Mouse (Mus musculus) cerebellum, postnatal 14 days (tissue): ENCODE data around the gene Slc25a22.

Experiments used
- DNase-seq, 2 experiments: peaks; one replicate each; pipeline ENCODE4 v3.0.0; 2021; ENCODE audit warnings: mixed read lengths in 2 of 2

Slc25a22 gene

DNA sequence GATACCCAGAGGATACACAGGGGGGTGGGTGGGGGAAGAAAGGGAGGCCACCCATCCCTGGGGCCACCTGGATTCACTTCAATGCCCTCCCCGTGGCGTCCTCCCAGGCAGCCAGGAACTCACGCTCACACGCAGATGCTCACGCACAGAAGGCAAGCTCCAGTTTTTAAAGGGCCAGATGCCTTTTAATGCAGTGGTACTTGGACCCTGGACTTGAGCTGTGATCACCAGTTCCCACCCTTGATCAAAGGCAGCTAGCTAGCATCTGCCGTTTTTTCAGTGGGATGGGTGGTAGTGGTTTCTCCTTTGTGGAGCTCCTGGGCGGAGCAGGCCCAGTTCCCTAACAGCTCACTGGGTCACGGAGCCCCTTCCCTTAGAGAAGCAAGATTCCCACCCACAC lies 3.2 kb downstream of the Slc25a22 start:
- DNase-seq: peak; percentile 77 to 84

DNA sequence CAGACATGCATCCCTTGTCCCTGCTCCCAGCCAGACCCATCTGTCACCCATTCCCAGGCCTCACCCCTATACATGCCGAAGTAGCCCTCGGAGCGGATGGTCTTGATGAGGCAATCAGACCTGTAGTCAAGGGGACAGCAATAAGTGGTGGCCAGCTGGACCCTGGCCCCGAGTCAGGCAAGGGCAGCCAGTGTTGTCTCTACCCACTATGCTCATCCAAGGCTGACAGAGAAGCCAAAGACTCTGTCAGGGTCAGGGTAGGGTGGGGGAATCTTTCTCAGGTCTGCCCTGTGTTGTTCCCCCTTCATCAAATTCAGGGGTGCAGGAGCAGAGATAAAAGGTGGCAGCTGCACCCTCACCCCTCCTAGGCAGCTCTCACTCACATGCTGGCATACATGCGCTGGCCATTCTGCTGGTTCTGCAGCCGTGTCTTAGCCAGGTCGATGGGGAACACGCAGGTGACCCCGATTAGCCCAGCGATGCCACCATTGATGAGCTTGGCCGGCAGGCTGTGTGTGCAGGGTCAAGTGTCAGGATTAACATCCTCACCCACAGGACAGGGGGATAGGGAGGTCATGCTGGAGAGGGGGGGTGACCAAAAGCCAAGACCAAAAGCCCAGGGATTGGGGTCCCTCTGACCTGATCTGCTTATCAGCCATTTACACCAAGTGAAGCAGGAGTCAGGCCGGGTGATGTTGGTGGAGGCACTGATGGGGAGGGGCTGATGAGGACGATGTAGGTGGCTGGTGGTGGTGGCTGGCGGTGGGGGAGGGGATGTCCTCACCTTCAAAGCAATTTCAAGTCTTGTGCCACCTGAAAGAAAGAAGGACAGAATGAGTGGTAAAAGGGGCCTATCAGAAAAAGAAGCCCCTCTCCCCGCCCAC lies 3.9 kb downstream of the Slc25a22 start:
- peak; percentile 74 to 77 for DNase-seq

DNA sequence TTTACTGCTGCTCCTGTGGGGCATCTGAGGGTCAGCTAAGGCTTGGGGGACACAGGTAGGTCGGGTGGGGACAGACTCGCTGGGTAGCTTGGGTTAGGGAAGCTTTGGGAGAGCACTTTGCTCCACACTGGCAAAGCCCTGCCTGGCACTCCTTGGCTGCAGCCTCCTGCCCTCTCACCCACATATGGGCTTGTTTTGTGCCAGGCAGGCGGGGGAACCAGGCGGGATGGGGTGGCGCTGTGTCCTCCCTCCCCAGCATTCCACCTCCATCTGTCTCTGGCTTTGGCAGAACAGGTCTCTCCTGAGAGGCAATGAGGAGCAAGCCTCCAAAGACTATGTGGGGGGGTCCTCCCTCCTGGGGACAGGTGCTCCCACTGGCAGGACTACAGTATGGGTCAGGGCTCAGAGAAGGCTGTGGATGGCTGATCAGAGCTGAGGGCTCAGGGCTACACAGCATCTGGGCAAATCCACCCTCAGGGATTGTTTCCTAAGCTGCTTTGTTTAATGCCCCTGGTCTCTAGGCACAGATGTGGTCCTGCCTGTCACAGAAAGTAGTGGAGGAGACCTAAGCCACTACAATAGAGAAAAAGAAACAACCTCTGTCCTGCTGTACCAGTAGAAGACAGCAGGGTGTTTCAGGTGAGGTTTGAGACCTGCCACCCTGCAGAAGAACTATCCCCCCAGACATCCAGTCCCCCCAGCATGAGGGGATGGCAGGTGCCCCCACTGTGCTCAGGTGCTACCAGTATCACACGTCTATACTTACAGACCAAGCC lies 4.8 kb downstream of the Slc25a22 start:
- peak; percentile 87 to 92 for DNase-seq

DNA sequence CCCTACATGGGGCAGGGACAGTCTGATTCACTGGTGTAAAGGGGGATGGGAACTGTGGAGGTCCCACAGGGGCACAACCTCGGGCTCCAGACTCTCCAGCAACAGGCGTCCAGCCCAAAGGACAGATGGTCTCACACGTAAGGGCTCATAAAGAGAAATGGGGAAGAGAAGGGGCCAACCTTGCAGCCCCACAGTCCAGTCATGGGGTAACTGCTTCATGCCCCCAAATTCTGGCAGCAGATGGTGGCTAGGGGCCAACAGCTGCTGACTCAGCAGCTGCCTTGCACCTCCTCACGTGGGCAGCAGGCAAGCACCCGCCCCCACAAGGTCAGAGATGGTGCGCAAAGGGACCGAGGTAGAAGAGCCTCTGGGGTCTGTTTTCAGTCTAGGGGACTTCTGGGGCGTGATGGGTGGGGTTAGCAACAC lies 5.5 kb downstream of the Slc25a22 start:
- peak; percentile 66 to 78 for DNase-seq

DNA sequence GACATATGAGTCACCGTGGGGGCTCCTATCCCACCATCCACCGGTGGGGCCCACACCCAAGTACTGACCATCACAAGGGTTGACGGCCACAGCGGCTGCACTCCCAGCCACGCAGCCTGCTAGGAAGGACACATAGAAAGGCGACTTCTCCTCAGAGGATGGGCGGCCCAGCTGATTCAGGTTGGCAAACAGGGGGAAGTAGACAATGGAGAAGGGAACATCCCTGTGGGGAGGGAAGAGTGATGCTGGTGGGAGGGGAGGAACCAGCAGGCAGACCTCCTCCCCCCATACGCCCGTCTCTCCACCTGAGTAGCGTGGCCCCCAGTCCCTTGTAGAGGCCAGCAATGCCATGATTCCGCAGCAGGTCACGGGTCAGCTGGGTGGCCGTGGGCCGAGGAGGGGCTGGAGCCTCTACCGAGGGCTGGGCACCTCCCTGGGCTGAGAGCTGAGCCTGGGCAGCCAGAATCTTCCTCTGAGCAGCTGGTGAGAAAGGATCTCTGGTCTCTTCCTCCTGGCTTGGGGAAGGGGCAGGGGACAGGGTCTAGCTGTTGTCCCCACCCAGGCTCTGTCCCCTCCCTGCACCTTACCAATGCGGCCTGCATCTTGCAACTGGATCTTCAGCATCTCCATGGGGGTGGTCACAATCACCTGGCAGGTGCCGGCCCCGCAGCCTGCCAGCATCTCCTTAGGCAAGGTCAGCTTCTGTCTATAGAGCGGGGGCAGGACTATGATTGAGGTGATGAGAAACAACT lies 6.1 kb downstream of the Slc25a22 start:
- peak in 1 of 2 experiments; percentile 38 for DNase-seq

DNA sequence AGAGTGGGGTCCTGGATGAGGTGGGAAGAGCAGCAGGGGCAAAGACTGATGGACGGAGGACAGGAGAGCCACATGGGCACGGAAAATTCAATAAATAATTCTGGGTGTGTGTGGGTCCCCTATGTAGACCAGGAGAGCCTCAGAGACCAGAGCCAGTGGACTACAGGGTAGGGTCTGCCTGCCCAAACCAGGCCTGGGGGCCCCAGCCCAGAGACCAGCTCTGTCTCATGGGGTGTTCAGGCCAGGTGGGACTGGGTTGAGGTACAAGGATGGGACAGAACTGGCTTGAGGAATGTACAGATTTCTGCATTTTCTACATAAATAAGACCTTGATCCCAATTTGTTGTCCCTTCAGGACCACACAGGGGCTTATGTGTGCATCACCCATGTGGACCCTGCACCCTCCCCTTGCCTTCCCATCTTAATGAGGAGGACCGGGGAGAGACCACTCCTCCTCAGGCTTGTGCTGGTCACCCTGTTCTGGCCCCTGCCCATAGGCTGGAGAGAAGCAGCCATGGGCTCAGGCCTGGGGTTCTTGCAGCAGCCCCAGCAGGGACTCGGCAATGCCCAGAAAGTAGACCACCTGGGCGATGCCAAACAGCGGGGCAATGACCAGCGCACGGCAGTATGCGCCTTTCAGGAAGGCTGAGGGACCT lies 7.0 kb downstream of the Slc25a22 start:
- DNase-seq: no peak

DNA sequence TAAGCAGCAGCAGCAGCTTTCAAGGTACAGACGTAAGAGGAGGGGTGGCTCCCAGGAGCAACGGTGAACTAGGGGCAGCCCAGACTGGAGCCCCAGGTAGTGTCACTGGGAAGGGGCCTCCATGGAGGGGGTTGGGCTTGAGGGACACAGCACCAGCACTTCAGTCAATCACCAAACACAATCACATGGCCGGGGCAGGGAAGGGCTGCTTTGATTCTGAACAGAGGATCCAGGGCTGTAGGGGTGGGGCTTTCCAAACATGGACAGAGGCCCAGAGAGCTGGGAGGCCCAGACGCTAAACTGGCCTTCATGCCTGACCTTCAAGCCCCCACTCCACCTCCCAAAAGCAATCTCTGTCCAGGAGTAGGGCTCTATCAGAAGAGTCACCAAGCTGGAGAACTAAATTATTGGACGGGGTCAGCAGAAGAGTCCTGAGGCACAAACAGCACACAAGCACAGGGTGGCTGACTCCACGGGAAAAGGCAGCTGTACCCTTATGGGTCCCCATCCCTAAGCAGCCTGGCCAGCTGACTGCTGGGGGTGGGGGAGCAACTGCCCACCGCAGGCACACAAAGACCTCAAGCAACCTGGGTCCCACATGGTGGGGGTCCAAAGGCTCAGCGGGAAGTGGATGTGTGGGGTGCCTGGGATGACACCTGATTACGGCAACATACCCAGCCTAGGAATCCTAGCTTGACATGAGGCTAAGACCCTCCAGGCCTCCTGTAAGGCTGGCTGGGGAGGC lies 7.7 kb downstream of the Slc25a22 start:
- DNase-seq: peak in 1 of 2 experiments; percentile 38

DNA sequence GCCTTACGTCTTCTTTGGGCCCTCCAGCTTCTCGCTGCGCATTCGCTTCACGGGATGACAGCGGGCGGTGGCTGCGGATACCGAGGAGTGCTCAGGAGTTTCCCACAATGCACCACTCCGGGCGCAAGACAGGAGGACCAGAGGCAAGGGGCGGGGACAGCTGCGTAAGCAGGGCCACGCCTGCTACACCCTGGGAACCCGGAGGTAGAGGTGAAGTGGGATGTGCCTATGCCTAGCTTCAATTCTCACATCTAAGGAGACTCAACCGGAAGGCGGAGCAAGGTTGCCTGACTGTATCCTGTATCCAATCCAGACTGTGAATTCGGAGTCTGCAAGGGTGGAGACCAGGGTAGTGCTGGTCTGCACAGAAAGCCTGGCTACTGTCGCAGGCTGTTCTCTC lies 8.4 kb downstream of the Slc25a22 start, which contains the start of gene Cend1:
Gene Cend1 (minus strand): TSS at position 182 of the 400 bp plus-strand sequence.
- DNase-seq: peak; percentile 82 to 90

DNA sequence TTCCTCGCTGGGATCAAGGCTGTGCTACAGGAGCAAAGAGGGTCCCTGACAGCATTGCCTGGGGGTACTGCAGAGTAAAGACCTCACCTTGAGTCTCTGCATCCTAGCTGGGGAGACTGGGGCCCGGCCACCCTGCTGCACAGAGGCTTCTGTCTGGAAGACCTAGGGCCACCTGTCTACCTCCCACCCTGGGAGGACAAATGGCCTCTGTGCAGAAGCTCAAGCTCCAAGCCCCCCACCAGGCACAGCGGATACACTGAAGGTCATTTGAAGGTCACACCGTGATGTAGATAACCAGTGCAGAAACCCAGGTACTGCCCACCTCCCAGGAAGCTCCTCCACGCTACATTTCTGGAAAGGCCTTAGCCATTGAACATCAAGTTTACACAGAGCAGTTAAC lies 9.0 kb downstream of the Slc25a22 start:
- DNase-seq: peak in 1 of 2 experiments; percentile 47

DNA sequence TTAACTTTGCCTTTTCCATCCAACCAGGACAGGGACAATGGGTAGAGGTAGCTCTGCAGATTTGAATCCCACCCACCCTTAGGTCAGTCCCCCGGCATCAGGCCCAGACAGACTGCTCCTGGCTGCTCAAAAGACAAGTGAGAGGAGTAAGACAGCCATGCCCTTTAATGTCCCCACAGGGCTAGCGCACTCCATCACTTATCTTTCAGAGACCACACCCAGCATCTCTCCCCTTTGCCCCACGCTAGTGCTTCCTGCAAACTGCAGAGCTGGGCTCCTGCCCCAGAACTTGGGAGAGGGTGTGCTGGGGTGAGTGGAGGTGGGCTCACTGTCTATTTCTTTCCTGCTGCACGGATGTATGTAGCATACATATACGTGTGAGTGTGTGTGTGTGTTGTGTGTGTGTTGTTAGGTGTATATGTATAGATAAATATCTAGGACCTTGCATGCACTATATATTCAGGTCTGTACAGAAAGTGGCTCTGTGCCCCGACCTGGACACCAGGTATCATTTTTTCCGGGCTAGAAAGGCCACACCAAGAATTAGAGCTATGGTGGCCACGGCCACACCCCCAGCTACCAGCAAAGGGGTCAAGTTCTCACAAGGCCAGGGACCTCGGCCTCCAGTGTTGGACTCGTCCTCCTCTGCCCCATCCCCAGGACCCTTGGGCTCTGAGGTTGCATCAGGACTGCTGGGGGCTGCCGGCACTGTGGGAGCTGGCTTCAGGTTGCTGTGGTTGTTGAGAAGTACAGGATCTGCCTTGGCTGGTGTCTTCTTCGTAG lies 10.6 kb downstream of the Slc25a22 start:
- no peak for DNase-seq

DNA sequence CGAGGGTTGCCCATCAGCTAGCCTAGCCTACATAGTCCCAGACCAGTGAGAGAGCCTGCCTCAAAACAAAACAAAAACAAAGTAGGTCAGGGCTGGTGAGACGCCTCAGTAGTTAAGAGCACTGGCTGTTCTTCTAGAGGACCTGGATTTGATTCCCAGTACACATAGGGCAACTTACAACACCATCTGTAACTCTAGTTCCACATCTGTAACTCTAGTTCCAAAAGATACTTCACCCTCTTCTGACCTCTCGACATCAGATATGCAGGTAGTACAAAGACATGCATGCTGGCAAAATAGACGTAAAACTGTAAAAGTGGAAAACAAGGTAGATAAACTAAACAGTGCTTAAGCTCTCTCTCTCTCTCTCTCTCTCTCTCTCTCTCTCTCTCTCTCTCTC lies 13.9 kb downstream of the Slc25a22 start:
- DNase-seq: no peak

DNA sequence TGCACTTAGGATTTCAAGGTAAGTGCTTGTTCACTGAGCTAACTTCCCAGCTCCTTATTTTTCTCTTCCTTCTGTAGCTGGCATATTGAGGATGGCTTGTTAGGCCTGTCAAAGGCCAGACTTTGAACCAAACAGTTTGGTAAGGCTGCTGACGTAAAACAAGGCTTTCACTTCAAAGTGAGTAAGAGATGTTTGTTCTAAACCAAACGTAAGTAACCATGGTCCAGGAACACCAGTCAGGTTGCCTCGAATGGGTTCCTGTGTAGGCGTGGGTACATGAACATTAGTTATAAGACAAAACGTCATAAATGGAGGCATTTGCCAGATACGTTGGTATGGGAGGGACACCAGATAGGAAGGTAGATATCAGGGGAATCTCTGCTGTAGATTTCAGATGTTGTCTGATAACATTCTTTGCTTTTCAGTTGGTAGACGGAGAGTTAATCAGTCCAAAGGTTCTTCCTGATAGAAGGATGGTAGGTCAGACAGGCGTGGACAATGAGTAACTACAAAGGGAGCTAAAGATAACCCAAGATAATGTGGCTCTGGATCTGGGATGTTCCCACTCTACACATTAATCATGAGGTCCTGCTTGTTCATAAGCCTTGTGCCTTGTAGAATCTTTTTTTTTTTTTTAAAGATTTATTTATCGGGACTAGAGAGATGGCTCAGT lies 17.5 kb downstream of the Slc25a22 start:
- no peak for DNase-seq

DNA sequence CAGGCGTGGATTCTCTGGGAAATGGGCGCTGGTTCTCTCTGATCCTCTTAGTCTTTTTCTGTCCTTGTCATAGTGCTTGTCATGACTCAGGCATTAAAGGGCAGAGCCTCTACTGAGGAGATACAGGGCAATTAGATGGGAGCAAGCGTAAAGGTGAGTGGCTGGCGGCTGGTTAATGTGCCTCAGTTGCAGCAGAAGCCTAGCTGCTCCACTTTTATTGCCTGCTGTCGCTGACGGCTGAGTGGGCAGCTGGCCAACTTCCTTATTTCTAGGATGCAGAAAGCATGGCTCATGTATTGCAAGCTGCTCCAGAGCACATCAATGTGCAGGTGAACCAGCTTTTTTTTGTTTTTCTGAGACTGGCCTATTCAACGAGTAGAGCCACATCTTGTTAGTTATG lies 18.7 kb downstream of the Slc25a22 start:
- DNase-seq: peak; percentile 61 to 73

DNA sequence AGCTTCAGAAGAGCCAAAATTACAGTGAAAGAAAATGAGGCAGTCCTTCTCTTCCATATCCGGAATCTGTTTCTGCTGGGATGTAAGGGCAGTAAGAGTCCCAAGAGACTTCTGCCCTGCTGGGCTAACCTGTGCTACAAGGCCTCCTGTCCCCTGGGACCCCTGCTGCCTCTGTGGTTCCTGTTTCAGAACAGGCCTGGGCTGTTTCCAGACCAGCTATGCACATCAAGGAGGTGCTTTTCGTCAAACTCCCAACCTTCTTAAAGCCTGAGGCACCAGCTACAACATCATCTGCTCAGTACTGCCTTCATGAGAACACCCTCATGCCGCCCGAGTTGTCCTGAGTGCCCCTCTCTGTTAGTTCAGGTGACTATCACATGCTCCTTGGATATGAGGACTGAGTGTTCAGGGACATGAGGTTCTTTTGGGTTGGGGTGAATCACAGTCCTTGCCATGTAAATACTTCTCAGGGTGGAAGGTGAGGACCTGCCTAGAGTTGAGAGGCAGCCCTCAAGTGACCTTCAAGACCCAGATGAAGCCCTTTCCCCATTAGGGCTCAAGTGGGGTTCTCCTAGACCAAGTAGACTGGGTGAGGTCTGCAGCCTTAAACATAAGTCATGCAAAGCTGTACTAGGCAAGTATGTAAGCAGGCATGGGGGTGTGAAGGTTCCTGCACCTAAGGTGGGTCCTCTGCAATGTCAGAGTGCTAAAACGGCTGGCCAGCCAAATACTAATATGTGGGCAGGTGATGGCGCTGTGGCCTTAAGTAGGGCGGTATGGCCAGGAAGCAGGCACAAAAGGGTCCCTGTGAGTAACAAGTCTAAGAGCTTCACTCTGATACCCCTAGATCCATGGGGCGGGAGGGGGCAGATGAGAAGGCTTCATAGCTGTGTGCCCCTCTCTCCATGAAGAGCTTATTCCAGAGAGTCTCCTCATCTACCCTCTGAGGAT lies 19.7 kb downstream of the Slc25a22 start:
- peak in 1 of 2 experiments; percentile 54 for DNase-seq

DNA sequence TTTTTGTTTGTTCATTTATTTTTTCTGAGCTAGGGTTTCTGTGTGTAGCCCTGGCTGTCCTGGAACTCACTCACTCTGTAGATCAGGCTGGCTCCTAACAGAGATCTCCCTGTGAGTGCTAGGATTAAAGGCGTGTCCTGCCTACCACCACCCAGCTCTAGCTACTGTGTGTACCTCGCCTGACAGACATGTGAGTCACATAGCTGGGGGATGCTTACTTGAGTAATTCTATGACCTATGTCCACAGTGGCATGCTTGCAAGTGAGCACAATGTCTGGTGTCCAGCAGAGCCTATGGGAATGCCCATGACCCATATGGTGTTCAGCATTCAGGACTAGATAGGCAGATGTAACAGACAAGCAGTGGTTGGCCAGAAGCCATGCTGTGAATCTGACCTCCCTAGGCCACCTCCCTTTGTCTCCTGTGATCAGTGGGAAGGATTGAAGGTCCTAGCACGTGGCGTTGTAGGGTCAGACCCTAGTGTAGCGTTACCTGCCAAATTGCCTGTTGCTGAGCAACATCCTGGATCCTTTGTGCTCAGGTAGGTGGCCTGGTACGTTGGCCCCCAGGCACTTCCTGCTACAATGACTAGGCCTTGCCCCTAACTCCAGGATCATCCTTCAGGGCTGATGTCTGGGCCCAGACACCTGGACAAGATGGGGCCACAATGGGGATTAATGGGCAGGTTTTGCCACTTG lies 21.4 kb downstream of the Slc25a22 start:
- no peak for DNase-seq

DNA sequence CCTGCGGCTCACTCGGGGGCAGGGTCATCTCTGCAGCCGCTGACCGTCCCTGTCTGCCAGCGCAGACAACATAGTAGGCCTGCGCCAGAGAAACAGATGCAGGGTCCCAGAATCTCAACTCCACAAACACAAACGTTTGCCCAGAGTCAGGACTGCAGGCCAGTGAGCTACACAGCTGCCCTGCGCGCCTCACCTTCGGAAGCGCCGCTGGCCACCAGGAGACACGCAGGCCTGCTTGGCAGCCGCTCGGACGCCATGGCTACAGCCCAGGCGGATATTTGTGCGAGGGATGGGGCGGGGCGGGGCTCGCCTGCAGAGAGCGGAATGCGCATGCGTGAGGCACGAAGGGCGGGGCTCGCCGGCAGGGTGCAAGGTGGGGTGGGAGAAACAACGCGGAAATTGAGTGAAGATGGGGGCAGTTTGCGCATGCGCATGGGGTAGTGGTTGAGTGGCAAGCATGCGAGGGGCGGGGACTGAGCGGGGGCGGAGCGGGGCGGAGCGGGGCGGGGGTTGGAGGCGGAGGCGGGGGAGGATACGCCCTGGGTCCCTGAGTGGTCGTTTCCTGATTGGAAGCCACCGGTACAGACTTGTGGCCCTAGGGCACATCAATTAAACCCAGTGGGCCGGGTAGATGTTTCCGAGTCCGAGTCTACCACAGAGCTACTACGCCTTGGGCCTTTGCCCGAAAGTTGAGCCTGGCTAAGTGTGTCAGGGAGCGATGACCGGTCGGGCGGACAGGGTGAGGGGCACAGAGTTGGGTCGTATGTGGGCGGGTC lies 23.7 kb downstream of the Slc25a22 start, which contains the start of gene Gatd1:
Gene Gatd1 (minus strand): TSS at position 328 of the 776 bp plus-strand sequence.
- peak; percentile 100 for DNase-seq

DNA sequence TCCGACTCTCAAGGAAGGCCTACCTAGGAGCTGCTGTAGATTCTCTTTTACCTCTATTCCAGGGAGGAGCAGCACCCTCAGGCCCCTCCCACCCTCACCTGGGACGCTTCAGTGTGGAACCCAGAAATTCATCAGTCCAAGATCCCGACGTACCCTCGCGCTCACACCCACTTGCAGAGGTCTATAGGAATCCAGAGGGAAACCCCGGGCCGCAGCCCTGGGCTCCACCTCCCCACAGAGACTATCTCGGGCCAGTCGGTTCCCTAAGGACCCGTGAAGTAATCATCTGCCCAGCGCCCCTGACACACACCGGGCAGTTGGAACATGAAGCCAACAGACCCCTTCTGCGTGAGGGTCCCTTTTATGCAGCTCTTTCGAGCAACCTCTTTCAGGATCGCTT lies 24.4 kb downstream of the Slc25a22 start:
- DNase-seq: no peak
